Mouse (Mus musculus) ES-Bruce4 (cell line): ENCODE measurements at regions not wholly inside any gene's neighbourhood (a gene's known extent, or its start where the extent isn't known, plus 50 kb on each side); places are given as distances from the start of the nearest gene placed in this dataset.
A peak's percentile ranks its signal among the peaks of the same experiment; 100 is the strongest.

Experiments used
- H3K27ac ChIP-seq: 2 replicates; pipeline ENCODE4 v1.5.1; 2012; ENCODE audit warnings: low read length, inconsistent platforms; ENCODE audit not compliant: insufficient read depth
- H3K27me3 ChIP-seq: 2 replicates; pipeline ENCODE4 v1.6.1; 2012; ENCODE audit warnings: mild to moderate bottlenecking, low read length, inconsistent platforms; ENCODE audit not compliant: control insufficient read depth, poor library complexity, insufficient read depth, severe bottlenecking
- H3K36me3 ChIP-seq: 2 replicates; pipeline ENCODE4 v1.6.1; 2012; ENCODE audit warnings: inconsistent platforms, mild to moderate bottlenecking, low read length, moderate library complexity; ENCODE audit not compliant: control insufficient read depth, poor library complexity, insufficient read depth, severe bottlenecking
- H3K4me1 ChIP-seq: one replicate; pipeline ENCODE4 v1.8.1; 2011; ENCODE audit warnings: low read length; ENCODE audit not compliant: control insufficient read depth, insufficient read depth
- H3K4me3 ChIP-seq: 2 replicates; pipeline ENCODE4 v1.5.1; 2011; ENCODE audit warnings: low read depth, mild to moderate bottlenecking, low read length
- H3K9ac ChIP-seq: 2 replicates; pipeline ENCODE4 v1.6.1; 2012; ENCODE audit warnings: low read depth, mild to moderate bottlenecking, inconsistent platforms; ENCODE audit not compliant: poor library complexity, severe bottlenecking
- H3K9me3 ChIP-seq: replicated peaks from 2 replicates; pipeline ENCODE4 v1.6.1; 2012; ENCODE audit warnings: mild to moderate bottlenecking, low read length, inconsistent platforms; ENCODE audit not compliant: control insufficient read depth, poor library complexity, insufficient read depth, severe bottlenecking
- CTCF ChIP-seq: IDR thresholded peaks from one replicate; pipeline ENCODE4 v1.8.1; 2011; ENCODE audit warnings: low read depth, low read length
- EP300 ChIP-seq: IDR thresholded peaks from 2 replicates; pipeline ENCODE4 v1.6.1; 2011; ENCODE audit warnings: low read depth, low read length; ENCODE audit not compliant: insufficient read depth
- POLR2A ChIP-seq: IDR thresholded peaks from one replicate; pipeline ENCODE4 v1.8.1; 2011; ENCODE audit warnings: low read length; ENCODE audit not compliant: insufficient read depth

GRCm38 (mm10) chr4:8929346-8929745 is 690.5 kb upstream of the Car8 start:
- TF ChIP-seq POLR2A, result no peak
- no peaks in the 10 kb centered on the region for H3K27me3 ChIP-seq
- H3K27ac ChIP-seq, result no peak overlapping the region

GRCm38 (mm10) chr4:8928551-8929305 is 689.9 kb upstream of the Car8 start:
- Histone ChIP-seq H3K27me3 (no peaks in the 10 kb centered on the region), H3K4me1 (no peaks in the 10 kb centered on the region), H3K36me3 (no peaks in the 10 kb centered on the region), H3K9me3 (no peaks in the 10 kb centered on the region; the same call in 1 of the 2 replicates), H3K27ac (no peak overlapping the region), H3K4me3 (no peak overlapping the region), H3K9ac (no peak overlapping the region)
- TF ChIP-seq POLR2A (no peak), CTCF (no peak), EP300 (no peak)

More at GRCm38 (mm10) chr4:8929346-8929745, 690.5 kb upstream of the Car8 start:
- Histone ChIP-seq H3K9ac (no peak overlapping the region), H3K4me3 (no peak overlapping the region), H3K9me3 (no peaks in the 10 kb centered on the region; the same call in 1 of the 2 replicates), H3K36me3 (no peaks in the 10 kb centered on the region), H3K4me1 (no peaks in the 10 kb centered on the region)

GRCm38 (mm10) chr4:8927276-8927906 is 688.5 kb upstream of the Car8 start:
- TF ChIP-seq POLR2A (no peak), EP300 (peak; percentile 77; the same call in 1 of the 2 replicates)
- no peak overlapping the region for H3K27ac ChIP-seq
- H3K4me1 ChIP-seq, result peaks cover 3% of the 10 kb centered on the region
- H3K9ac ChIP-seq, result no peak overlapping the region
- no peaks in the 10 kb centered on the region for H3K36me3 ChIP-seq
- no peak overlapping the region for H3K4me3 ChIP-seq
- no peaks in the 10 kb centered on the region; the same call in 1 of the 2 replicates for H3K9me3 ChIP-seq
- no peaks in the 10 kb centered on the region for H3K27me3 ChIP-seq

- H3K27ac ChIP-seq, result no peak overlapping the region
- no peaks in the 10 kb centered on the region for H3K27me3 ChIP-seq
- H3K4me1 ChIP-seq, result peaks cover 4% of the 10 kb centered on the region
- no peak overlapping the region for H3K9ac ChIP-seq
- no peak overlapping the region for H3K4me3 ChIP-seq
- H3K36me3 ChIP-seq, result no peaks in the 10 kb centered on the region
- H3K9me3 ChIP-seq, result no peaks in the 10 kb centered on the region
- TF ChIP-seq CTCF (no peak), EP300 (no peak)
Measured at GRCm38 (mm10) chr4:8926642-8927275, 687.9 kb upstream of the Car8 start.

GRCm38 (mm10) chr4:8922695-8923363 is 684.0 kb upstream of the Car8 start:
- no peaks in the 10 kb centered on the region for H3K9me3 ChIP-seq
- H3K9ac ChIP-seq, result no peak overlapping the region
- H3K4me1 ChIP-seq, result peaks cover 4% of the 10 kb centered on the region
- no peaks in the 10 kb centered on the region for H3K27me3 ChIP-seq
- H3K36me3 ChIP-seq, result no peaks in the 10 kb centered on the region
- no peak overlapping the region for H3K4me3 ChIP-seq
- no peak for TF ChIP-seq POLR2A
- no peak for TF ChIP-seq CTCF
- no peak for TF ChIP-seq EP300
- no peak overlapping the region for H3K27ac ChIP-seq
